Mouse (Mus musculus): ENCODE results near the gene Agt. TPM values are rescaled to one million over a fixed set of nuclear protein-coding genes. Genes with fewer than 3 reads are reported as not detected.

Agt gene
- total RNA-seq, 2 experiments from 2014 or later, result 11.0 to 13.8 TPM

- no peak for DNase-seq
Observed at GRCm38 (mm10) chr8:124507572-124508320, 61.8 kb downstream of the Agt start.

Other genes with a start within 250 kb of the Agt start
- 1 to 10 TPM in 1 of 2 experiments, under 1 TPM in 1; 0.63 to 1.8 TPM for gene Pgbd5, start 130.0 kb downstream of the Agt start, total RNA-seq (2021)
- 10 to 100 TPM; 22.6 to 28.1 TPM for gene Cog2, start 48.9 kb downstream of the Agt start, total RNA-seq (2021)
- gene Capn9, start 6.4 kb upstream of the Agt start, total RNA-seq (2021), result not detected
- 10 to 100 TPM; 31.7 to 42.0 TPM for gene 2310022B05Rik, start 93.7 kb upstream of the Agt start, total RNA-seq (2021)
- 10 to 100 TPM; 21.4 to 28.4 TPM for gene Ttc13, start 152.3 kb upstream of the Agt start, total RNA-seq (2021)
- gene Arv1, start 152.4 kb upstream of the Agt start, total RNA-seq (2021), result 1 to 10 TPM; 3.9 to 5.1 TPM
- under 1 TPM; 0.70 to 0.94 TPM for gene Fam89a, start 182.1 kb upstream of the Agt start, total RNA-seq (2021)
- under 1 TPM; 0.18 to 0.23 TPM for gene Trim67, start 223.4 kb upstream of the Agt start, total RNA-seq (2021)